Mouse (Mus musculus): Measurements from ENCODE around the gene Nutm2. TPM values are rescaled to one million over a fixed set of nuclear protein-coding genes. Genes with fewer than 3 reads are reported as not detected.
"Not testable (repeated sequence)": the region's sequence is repeated elsewhere in the genome, so short reads cannot be mapped to it uniquely, and the experiment has no call there.

Gene Nutm2
- polyA plus RNA-seq (2015; fragmentation: Nextera tagmentation; extraction: Ambion mirVana) = not detected in 2 replicates

DNA sequence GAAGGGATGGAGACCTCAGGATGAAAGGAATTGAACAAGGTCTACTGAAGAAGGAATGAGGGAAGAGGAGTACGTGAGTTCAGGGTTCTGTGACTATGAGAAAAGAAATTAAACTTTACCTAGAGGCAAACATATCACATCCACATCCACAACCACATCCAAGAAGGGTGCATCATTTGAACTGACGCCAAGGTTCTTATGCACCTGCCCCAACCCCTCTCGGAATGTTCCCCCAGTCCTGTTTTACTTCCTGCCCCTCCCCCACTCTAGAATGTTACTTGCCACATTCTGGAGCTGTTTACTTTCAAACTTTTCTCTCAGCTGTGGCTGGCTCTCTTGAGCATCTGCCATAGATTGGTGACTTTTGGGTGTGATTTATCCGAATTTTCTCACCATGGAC, at the start of gene Nutm2:
Gene Nutm2, plus strand, starts transcription at position 301 of the 400 bp plus-strand sequence.
- H3K9ac ChIP-seq = no peak within 1 kb of the TSS
- no peak within 1 kb of the TSS for H3K27ac ChIP-seq
- 87% methylated on average over 4 of the region's 4 CpGs for WGBS
- no peak within 1 kb of the TSS for H3K4me2 ChIP-seq
- no peaks in the 10 kb centered on the region for H3K27me3 ChIP-seq (replicated peaks)
- no peak within 1 kb of the TSS for H3K4me3 ChIP-seq
- H3K4me1 ChIP-seq = no peaks in the 10 kb centered on the region
- no peak for ATAC-seq (replicated peaks)
- H3K36me3 ChIP-seq (replicated peaks) = no peaks in the 10 kb centered on the region
- no peaks in the 10 kb centered on the region for H3K9me3 ChIP-seq

DNA sequence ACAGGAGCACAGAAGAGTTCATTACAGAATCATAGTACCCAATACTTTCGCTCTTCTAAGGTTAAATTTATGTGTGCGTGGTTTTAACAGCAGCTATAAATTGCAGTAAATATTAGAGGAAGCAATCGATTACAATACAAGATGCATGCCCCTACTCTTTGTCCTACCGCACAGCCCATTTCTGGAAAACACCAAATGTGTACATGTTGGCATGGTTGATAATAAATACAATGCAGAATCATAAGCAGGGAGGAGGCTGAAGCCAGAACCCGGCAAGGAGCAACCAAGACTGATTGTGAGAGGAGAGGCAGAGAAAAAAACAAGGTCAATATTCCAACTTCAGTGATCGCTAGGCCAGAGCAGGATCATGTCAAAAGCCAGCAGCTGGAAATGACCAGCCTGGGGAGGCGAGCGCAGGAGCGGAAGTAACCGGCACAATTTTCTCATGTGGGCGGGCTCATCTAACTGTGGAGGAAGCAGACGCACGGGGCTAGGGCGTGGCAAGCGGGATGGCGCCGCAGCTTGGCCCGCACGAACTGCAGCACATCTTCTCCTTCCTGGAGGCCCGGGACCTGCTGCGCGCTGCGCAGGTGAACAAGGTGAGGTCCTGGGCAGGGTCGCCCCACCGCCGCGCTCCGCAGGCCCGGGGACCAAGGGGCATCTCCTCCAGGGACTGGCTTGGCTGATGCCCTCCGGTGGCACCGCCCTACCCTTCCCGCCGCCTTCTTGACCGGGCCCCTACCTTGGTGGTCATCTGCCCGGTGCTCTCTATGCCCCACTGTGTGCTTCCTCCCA, 49.5 kb upstream of the Nutm2 start, which contains the start of gene Fbxw17:
Gene Fbxw17, plus strand, starts transcription at position 476 of the 795 bp plus-strand sequence.
- H3K4me2 ChIP-seq = peak within 1 kb of the TSS; percentile 66
- H3K4me3 ChIP-seq = peak within 1 kb of the TSS; percentile 84
- H3K9me3 ChIP-seq = no peaks in the 10 kb centered on the region
- peak; percentile 99 for ATAC-seq (replicated peaks)
- 12% methylated on average over 35 of the region's 35 CpGs for WGBS
- H3K4me1 ChIP-seq = peaks cover 15% of the 10 kb centered on the region
- peaks cover 6% of the 10 kb centered on the region; the same call in 1 of the 2 replicates for H3K36me3 ChIP-seq (replicated peaks)
- peak within 1 kb of the TSS; percentile 86 for H3K9ac ChIP-seq
- no peaks in the 10 kb centered on the region for H3K27me3 ChIP-seq (replicated peaks)
- H3K27ac ChIP-seq = peak within 1 kb of the TSS; percentile 82

DNA sequence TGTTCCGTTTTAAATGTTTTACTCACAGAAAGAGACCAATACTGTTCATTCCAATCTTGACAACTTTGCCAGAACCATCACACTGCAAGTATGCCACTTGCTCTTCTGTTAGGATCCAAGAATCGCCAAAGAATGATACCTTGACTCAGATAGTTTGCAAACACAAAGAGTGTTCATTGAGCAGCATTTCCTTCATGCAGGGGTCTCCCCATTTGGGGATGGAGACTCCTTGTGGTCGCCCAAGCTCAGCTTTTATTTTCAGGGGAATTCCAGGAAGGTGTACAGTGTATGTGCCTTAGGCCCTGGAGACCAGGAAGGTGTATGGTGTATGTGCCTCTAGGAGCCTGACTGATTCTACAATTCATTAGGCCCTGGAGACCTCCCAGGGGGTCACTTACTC, 48.7 kb upstream of the Nutm2 start:
- Histone ChIP-seq H3K36me3 (replicated peaks) (peaks cover 14% of the 10 kb centered on the region; the same call in 1 of the 2 replicates), H3K4me2 (peak overlapping the region; percentile 66), H3K4me3 (peak overlapping the region; percentile 84), H3K9ac (peak overlapping the region; percentile 86), H3K9me3 (no peaks in the 10 kb centered on the region), H3K4me1 (peaks cover 15% of the 10 kb centered on the region), H3K27ac (no peak overlapping the region), H3K27me3 (replicated peaks) (no peaks in the 10 kb centered on the region)
- ATAC-seq (replicated peaks) = peak; percentile 12; the same call in 1 of the 2 replicates
- WGBS = 50% methylated on average over 3 of the region's 3 CpGs

DNA sequence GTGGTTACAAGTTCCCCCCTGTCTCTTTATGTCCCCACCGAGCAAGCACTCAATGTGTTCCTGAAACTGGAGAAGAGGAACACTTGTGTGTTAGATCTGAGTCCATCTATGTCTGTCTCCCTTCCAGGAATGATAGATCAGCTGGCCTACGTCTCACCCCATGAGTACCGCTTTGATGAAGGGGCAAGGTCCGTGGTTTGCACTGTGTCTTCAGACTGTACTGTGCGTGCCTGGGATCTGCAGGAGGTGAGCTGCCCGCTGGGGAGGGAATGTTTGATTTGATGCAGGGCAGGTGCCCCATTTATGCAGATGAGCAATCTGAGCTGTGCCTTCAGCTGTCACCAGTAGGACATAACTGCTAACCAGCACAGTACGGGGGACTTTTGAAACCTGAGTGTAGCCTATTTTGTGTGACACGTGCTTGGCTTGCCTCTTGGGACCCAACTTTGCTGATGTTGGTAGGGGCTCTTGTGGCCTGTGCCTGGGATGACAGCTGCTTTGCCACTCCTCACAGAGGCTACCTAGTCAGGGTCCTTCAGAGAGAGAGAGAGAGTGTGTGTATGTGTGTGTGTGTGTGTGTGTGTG, 43.4 kb upstream of the Nutm2 start:
- Histone ChIP-seq H3K36me3 (replicated peaks) (peaks cover 54% of the 10 kb centered on the region), H3K4me3 (no peak overlapping the region), H3K27me3 (replicated peaks) (no peaks in the 10 kb centered on the region), H3K27ac (no peak overlapping the region), H3K9me3 (no peaks in the 10 kb centered on the region), H3K9ac (no peak overlapping the region), H3K4me2 (no peak overlapping the region), H3K4me1 (peaks cover 4% of the 10 kb centered on the region)
- 94% methylated on average over 8 of the region's 8 CpGs for WGBS
- no peak for ATAC-seq (replicated peaks)

GRCm38 (mm10) chr13:50424517-50424916, 42.6 kb upstream of the Nutm2 start:
- H3K36me3 ChIP-seq (replicated peaks) = peaks cover 62% of the 10 kb centered on the region
- H3K4me3 ChIP-seq = no peak overlapping the region
- no peak overlapping the region for H3K27ac ChIP-seq
- H3K9ac ChIP-seq = no peak overlapping the region
- H3K9me3 ChIP-seq = no peaks in the 10 kb centered on the region
- 91% methylated on average over 2 of the region's 2 CpGs for WGBS
- ATAC-seq (replicated peaks) = no peak
- no peaks in the 10 kb centered on the region for H3K4me1 ChIP-seq
- H3K4me2 ChIP-seq = no peak overlapping the region
- H3K27me3 ChIP-seq (replicated peaks) = no peaks in the 10 kb centered on the region

DNA sequence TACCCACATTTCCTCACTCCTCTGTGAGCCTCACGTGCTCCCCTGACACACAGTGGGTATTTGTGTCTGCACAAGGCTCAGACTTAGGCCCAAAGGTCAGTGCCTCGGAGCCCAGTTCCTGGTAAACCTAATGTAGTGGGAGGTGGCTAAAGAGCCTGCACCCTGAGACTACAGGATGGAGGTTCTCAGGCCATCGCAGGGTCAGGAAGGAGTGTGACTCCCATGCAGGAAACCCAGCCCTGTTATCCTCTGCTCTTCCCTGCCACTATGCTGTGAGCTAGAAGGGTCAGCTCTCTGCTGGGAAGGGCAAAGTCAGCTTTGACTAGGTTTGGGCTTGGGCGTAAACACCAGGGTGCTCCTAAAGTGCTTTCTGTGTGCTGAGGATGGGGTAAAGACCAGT, 40.4 kb upstream of the Nutm2 start:
- WGBS = 94% methylated on average over 4 of the region's 4 CpGs
- no peaks in the 10 kb centered on the region for H3K4me1 ChIP-seq

DNA sequence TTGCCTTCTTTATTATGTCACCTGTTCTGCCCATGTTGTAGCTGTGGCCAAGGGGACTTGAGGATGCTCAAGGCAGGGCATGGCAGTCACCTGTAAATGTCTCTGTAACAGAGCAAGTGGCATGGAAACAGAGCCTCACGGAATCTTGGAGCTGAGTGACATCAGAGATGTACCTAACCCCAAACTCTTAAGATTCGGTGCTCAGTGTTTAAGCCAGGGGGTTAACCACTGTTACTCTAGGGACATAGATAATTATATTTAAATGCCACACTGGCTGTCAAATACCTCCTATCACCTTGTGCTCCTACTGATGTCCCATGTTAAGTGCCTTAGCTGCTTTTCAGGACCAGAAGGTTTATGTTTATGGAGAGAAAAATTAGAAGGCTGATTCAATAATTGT, 23.3 kb upstream of the Nutm2 start, which contains the start of gene Gm47429:
Gene Gm47429, minus strand, starts transcription at position 101 of the 400 bp plus-strand sequence.
- Histone ChIP-seq H3K4me1 (no peaks in the 10 kb centered on the region), H3K4me3 (no peak within 1 kb of the TSS), H3K9ac (no peak within 1 kb of the TSS), H3K4me2 (no peak within 1 kb of the TSS), H3K9me3 (no peaks in the 10 kb centered on the region), H3K27ac (no peak within 1 kb of the TSS), H3K36me3 (replicated peaks) (no peaks in the 10 kb centered on the region), H3K27me3 (replicated peaks) (no peaks in the 10 kb centered on the region)
- 90% methylated on average over 2 of the region's 2 CpGs for WGBS
- ATAC-seq (replicated peaks) = no peak

More for the DNA sequence above, 40.4 kb upstream of the Nutm2 start:
- no peak for ATAC-seq (replicated peaks)
- Histone ChIP-seq H3K9ac (no peak overlapping the region), H3K9me3 (no peaks in the 10 kb centered on the region), H3K4me2 (no peak overlapping the region), H3K4me3 (no peak overlapping the region), H3K27ac (no peak overlapping the region), H3K27me3 (replicated peaks) (no peaks in the 10 kb centered on the region), H3K36me3 (replicated peaks) (peaks cover 67% of the 10 kb centered on the region)

DNA sequence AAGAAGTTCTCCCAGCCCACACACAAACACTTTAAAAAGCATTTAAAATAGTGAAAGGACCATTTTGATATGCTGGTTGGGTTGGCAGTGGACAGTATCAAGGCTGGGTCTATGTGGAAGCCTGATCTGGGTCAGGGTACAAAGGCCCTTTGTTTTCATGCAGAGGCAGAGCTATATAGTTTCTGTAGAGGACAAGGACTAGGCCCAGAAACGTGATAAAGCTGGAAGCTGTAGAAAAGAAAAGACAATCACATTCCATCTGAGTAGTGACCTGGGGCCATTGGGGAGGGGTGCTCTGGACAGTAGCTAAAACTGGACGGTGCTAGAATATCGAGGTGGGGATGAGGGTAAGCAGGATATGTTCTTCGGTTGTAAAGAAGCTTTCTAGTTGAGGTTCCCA, 21.8 kb upstream of the Nutm2 start:
- no peaks in the 10 kb centered on the region for H3K9me3 ChIP-seq
- H3K9ac ChIP-seq = no peak overlapping the region
- no peak overlapping the region for H3K4me2 ChIP-seq
- 63% methylated on average over 4 of the region's 4 CpGs for WGBS
- H3K4me1 ChIP-seq = no peaks in the 10 kb centered on the region
- no peak overlapping the region for H3K27ac ChIP-seq
- H3K36me3 ChIP-seq (replicated peaks) = no peaks in the 10 kb centered on the region
- no peaks in the 10 kb centered on the region for H3K27me3 ChIP-seq (replicated peaks)
- ATAC-seq (replicated peaks) = no peak
- H3K4me3 ChIP-seq = no peak overlapping the region

- H3K36me3 ChIP-seq (replicated peaks); H3K27ac ChIP-seq; H3K27me3 ChIP-seq (replicated peaks); ATAC-seq (replicated peaks); H3K4me2 ChIP-seq; H3K9me3 ChIP-seq; H3K4me3 ChIP-seq; H3K9ac ChIP-seq; H3K4me1 ChIP-seq: not testable (repeated sequence)
- 77% methylated on average over 9 of the region's 9 CpGs for WGBS
These were observed 14.8 kb upstream of the Nutm2 start for GRCm38 (mm10) chr13:50452266-50452665.

DNA sequence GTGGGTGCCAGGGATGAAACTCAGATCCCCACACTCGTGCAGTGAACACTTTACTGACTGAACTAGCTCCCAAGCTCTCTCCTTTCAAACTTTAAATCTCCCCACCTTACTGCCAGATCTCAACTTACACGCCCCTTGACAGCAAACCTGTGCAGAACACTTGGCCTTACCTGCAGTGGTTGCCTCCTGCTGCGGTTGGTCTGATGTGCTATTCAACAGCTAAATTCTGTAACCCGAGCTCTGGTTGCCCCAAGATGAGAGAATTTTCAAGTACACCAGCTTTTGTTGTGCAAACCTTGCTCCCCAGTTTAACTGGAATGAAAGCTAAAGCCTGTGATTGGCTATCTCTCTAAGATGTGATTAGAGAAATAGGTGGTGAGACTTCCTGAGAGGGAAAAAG, 13.7 kb upstream of the Nutm2 start:
- H3K4me2 ChIP-seq = no peak overlapping the region
- H3K9ac ChIP-seq = no peak overlapping the region
- H3K36me3 ChIP-seq (replicated peaks) = no peaks in the 10 kb centered on the region
- H3K27ac ChIP-seq = no peak overlapping the region
- H3K27me3 ChIP-seq (replicated peaks) = no peaks in the 10 kb centered on the region
- no peaks in the 10 kb centered on the region for H3K9me3 ChIP-seq
- ATAC-seq (replicated peaks) = no peak
- H3K4me3 ChIP-seq = no peak overlapping the region
- no peaks in the 10 kb centered on the region for H3K4me1 ChIP-seq
- WGBS = 34% methylated on average over 4 of the region's 4 CpGs

DNA sequence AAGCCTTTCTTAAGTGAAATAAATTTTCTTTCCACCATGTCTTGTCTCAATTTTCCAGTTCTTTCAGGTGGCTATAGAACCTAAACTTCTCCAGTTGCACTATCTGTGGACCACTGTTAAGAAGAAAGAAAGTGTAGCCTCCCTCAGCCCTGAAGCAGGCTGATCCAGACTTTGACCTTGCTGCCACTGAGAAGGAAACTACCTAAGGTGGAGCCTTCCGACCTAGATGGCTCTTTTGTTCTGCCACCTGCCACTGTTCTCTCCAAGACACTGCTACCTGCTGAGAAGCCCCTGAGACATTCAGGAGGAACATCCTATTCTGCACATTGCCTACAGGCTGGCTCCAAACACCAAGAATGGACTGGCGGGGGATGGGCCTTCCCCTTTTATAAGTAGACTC, 6.7 kb upstream of the Nutm2 start:
- not testable (repeated sequence) for H3K9ac ChIP-seq; H3K4me1 ChIP-seq; H3K27ac ChIP-seq; H3K36me3 ChIP-seq (replicated peaks); ATAC-seq (replicated peaks); H3K9me3 ChIP-seq; H3K4me3 ChIP-seq; H3K27me3 ChIP-seq (replicated peaks); H3K4me2 ChIP-seq
- 66% methylated on average over 2 of the region's 2 CpGs for WGBS

- ATAC-seq (replicated peaks) = peak; percentile 66; the same call in 1 of the 2 replicates
- Histone ChIP-seq H3K4me1 (no peaks in the 10 kb centered on the region), H3K4me2 (peak overlapping the region; percentile 41), H3K27ac (no peak overlapping the region), H3K9ac (0 out of 2 replicates have a peak overlapping the region, but pooled peaks have one; percentile 7), H3K27me3 (replicated peaks) (no peaks in the 10 kb centered on the region), H3K9me3 (no peaks in the 10 kb centered on the region), H3K4me3 (peak overlapping the region; percentile 22), H3K36me3 (replicated peaks) (no peaks in the 10 kb centered on the region)
- 47% methylated on average over 27 of the region's 27 CpGs for WGBS
These were observed 2.2 kb upstream of the Nutm2 start for GRCm38 (mm10) chr13:50464621-50465562.
